Mouse (Mus musculus): Measurements from ENCODE around the gene Olfr1396.
"Not testable (repeated sequence)": the region's sequence is repeated elsewhere in the genome, so short reads cannot be mapped to it uniquely, and the experiment has no call there.

Gene Olfr1396

GRCm38 (mm10) chr11:49089735-49090507, 24.8 kb downstream of the Olfr1396 start:
- DNase-seq = no peak

DNA sequence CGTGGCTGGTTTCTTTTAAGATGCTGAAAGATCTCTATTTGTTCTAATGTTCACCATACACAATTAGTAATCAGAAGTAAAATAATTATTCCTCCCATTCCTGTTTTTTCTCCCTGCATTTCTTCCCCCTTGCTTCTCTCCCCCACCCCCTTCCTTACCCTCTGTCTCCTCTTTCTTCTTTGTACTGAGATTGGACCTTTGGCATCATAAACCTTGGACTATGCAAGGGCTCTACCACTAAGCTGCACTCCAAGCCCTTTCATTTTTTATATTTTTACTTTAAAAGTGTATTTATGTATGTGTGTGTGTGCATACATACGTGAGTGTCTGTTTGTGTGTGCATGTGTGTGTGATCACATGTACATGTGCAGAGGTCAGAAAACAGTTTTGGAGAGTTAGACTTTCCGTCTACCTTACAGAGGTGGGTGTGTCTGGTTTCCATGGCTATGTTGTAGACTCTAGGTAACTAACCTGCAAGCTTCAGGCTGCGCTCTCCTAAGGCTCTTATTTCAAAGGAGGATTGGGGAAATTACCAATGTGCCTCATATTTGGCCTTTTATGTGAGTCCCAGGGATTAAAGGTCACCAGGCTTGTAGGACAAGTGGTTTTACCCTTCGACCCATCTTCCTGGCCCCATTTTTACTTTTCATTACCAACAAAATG, 25.6 kb downstream of the Olfr1396 start:
- DNase-seq = no peak

- DNase-seq = peak; percentile 80
Measured at GRCm38 (mm10) chr11:49087830-49088616, 26.7 kb downstream of the Olfr1396 start.

DNA sequence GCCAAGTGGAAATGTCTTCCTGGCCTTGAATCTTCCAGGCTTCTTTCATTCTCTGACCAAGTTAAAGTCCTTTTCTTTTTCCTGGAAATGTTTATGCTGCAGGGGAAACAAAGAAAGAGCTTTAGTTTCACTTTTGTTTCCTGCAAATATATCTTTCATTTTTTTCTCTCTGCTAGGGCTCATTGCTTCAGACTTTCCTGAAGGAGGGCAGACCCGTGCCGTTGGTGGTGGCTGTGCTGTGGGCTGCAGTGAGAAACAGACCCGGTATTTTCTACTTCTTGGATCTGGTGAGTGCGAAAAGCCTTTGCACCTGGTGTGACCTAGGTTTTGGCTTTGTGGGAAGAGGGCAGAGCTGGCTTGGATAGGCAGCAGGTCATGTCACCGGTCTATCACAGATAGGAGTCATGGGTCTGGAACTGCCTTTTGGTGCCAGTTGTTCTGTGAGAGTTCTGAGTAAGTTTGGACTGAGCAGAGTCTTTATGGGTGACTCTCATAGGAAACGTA, 27.8 kb downstream of the Olfr1396 start:
- DNase-seq = peak; percentile 63

DNA sequence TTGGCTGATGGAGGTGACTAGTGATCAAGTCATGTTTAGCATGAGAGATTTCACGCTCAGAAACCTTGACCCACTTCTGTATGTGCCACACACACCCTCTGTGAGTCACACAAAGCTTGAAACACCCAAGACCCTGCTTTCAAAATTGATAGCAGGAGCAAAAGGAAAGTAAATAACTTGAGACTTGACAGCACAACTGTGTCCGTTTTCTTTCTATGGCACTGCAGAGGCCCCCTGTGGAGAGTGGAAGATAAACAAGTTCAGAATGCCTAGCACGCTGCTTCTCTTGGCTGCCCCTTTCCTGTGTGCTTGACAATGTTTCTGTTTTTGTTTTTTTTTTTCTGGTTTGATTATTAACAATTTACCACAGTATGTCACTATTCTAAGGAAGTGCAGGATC, 29.8 kb downstream of the Olfr1396 start:
- DNase-seq = peak; percentile 60

DNA sequence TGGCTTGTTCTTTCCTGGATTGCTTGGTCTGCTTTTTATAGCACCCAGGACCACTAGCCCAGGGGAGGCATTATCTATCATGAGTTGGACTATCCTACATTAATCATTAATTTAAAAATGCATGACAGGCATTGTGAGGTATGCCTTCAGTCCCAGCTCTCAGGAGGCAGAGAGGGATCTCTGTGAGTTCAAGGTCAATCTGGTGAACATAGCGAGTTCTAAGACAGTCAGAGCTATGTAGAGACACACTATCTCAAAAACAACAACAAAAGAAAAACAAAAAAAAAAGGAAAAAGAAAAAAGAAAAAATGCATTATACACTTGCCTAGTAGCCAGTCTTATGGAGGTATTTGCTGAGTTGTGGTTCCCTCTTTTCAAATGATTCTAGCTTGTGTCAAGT, 30.3 kb downstream of the Olfr1396 start:
- no peak for DNase-seq

DNA sequence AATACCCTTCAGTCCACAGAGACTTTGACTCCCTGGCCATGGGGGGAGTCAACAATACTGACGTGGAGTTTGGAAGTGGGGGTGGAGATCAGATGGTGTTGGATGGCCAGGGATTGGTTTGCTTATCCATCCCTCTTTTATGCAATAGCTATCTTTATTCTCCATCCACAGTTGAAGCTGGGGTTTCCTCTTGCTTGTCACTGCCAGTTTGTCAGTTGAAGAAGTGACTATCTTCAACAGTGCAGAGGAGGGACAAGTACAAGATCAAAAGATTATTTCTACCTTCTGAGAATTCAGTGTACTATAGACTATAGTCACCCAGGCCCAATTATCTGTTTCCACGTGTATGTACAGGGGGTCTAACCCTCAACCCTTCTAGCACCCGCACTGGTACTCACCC, 30.9 kb downstream of the Olfr1396 start:
- no peak for DNase-seq

GRCm38 (mm10) chr11:49083146-49083545, 31.5 kb downstream of the Olfr1396 start:
- no peak for DNase-seq

GRCm38 (mm10) chr11:49081886-49082285, 32.8 kb downstream of the Olfr1396 start:
- DNase-seq = no peak

DNA sequence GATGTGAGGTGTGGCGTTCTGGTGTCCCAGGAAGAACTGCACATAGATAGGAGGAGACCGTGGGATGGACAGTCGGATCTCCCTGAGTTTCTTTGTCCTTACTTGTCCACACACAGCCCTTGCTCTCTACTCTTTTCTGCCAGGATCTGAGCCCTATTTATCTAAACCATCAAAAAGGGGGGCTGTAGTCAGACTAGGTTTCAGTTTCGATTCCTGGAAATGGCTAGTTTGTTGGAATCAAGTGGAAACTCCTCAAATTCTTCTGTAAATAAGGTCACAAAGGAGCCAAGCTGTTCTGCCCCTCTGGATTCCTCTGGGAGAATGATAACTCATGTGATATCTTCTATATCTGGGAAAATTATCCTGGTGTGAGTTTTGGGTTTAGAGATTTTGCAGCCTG, 33.3 kb downstream of the Olfr1396 start:
- DNase-seq = no peak

- no peak for DNase-seq
Measured at GRCm38 (mm10) chr11:49080636-49081035, 34.0 kb downstream of the Olfr1396 start.

GRCm38 (mm10) chr11:49078719-49079118, 36.0 kb downstream of the Olfr1396 start:
- no peak for DNase-seq

DNA sequence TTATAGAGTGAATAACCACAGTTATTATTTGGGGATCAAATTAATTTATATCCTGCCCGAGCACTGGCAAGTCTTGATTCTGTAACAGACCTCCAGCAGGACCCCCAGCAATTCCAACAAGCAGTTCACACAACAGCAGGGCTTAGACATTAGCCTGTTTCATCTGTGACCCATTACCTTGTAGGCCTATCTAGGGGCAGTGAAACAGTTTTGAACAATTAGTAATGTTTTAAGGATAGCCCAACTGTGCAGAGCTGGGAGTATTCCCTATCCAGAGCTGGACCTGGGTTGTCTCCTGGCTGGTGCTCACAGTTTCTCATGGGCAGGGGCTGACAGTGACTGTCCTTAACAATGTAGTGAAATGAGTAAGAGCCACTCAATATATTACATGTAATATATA, 37.7 kb downstream of the Olfr1396 start:
- DNase-seq = no peak

- not testable (repeated sequence) for DNase-seq
Measured at GRCm38 (mm10) chr11:49076001-49076757, 38.5 kb downstream of the Olfr1396 start, which contains the start of gene Ifi47. Gene Ifi47, plus strand, starts transcription at chr11:49076587.

DNA sequence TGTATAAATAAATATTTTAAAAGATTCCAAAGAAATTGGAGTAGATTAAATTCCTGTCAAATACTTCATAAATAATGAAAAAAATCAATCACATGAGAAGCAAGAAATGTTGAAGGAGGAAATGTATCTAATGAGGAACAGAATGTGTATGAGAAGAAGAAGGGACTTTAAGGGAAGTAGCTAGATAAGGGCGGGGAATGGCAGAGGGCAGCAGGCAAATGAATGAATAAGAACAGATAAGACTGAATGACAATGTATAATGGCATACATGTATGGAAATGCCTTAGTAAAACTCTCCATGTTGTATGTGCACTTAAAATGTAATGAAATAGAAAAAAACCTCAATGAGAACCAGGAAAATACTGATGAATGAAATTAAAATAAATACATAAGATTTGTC, 46.3 kb downstream of the Olfr1396 start:
- no peak for DNase-seq

DNA sequence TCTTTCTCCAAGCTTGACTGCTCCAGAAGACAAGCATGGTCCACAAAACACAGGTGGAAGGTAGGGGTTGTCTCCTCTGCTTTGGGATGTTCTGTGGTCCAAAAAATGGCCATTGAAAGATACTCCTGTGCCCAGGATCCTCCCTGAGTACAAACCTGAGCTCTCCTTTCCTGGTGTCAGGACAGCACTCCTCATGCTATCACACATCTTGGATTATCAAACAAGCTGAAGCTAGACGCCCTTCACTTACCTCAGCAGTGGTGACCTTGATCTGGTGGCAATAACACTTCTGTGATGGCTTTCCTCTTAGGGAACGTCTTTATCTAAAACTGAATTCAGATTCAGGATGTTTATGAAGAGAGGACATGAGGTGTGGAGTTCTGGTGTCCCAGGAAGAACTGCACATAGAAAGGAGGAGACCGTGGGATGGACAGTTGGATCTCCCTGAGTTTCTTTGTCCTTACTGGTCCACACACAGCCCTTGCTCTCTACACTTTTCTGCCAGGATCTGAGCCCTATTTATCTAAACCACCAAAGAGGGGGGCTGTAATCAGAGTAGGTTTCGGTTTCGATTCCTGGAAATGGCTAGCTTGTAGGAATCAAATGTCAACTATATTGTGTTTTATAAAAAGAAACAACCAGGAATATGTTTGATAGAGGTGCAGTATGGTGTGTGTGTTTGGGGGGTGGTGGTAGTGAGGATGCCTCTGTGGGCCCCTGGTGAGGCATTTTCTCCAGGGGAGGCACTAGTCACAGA, 50.8 kb downstream of the Olfr1396 start, which contains the start of gene Tgtp2:
Gene Tgtp2 (minus strand): TSS at position 494 of the 757 bp plus-strand sequence.
- not testable (repeated sequence) for DNase-seq

DNA sequence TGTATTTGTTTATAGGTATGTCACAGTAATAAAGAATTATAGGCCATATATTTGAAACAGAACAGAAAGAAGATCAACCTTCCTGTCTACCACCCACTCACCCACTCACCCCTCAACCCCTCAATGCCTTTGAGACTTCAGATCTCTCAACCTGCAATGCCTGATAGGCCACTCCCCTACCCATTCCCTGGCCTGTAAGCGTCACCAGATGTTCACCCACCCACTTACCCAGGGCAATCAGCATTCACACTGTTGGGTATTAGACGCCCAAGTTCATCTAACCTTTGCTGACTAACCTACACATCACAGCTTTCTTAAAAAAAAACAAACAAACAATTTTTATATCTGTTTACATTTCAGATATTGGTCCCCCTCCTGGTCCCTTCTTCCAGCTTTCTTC, 52.8 kb downstream of the Olfr1396 start:
- DNase-seq = not testable (repeated sequence)

DNA sequence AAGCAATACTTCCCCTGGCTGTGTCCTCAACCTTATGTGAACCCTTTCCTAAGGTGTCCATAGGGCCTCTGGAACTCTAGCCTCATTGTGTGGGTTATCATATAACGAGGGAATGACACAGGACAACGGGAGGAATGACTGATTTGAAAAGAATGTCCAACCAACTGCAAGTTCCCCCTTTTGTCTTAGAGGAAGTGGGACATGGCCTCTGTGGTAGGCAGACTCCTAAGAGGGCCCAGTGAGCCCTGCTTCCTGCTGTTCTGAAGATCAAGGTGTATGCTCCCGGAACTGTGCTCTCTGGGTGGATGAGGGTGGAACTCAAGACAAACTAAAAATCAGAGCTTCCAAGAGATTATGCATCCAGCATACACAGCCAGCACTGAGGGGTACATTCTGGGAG, 54.6 kb downstream of the Olfr1396 start:
- not testable (repeated sequence) for DNase-seq

All from thymus, postnatal 4 days (tissue).